In the genomic region with DNA sequence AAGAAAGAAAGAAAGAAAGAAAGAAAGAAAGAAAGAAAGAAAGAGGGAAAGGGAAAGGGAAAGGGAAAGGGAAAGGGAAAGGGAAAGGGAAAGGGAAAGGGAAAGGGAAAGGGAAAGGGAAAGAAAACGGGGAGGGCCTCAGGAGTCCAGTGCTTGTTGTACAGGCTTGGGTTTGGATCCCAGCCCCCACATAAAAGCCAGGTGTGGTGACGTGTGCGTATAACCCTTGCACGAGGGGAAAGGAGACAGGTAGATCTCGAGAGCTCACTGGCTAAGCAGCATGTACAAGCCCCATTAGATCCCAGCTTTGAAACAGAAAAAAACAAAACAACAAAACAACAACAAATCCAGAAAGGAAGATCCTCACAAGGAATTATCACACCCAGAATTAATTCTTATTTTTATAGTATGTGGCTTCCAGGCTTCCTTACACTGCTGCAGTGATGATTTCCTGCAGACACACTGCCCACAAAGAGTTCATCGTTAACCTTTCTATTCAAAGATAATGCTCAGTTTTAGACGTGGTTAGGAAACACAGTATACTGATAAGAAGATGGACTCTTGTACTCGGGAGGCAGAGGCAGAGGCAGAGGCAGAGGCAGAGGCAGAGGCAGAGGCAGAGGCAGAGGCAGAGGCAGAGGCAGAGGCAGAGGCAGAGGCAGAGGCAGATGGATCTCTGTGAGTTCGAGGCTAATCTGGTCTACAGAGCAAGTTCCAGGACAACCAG, we compare ENCODE assay signal across 6 mouse cellular contexts. TPM values are rescaled to one million over a fixed set of nuclear protein-coding genes. Genes with fewer than 3 reads are reported as not detected.
DNase-seq lines count a peak whose midpoint lies in the region; ATAC-seq and TF ChIP-seq lines count a peak whose summit lies in the region.
"Not testable (repeated sequence)": the region's sequence is repeated elsewhere in the genome, so short reads cannot be mapped to it uniquely, and the experiment has no call there.

No protein-coding gene starts in this region.

- not testable (repeated sequence) for H3K36me3 ChIP-seq in intestine, embryonic 15.5 days; liver, embryonic 16.5 days (ENCODE audit: control insufficient read depth, insufficient read depth); small intestine, adult 2 months (ENCODE audit: control insufficient read depth, insufficient read depth, low read length)
- H3K36me3 ChIP-seq in intestine, postnatal 0 days (ENCODE audit: control insufficient read depth, insufficient read depth): peaks cover 11% of the 10 kb centered on the region
- peaks cover 13% of the 10 kb centered on the region for H3K36me3 ChIP-seq in liver, embryonic 11.5 days (ENCODE audit: control insufficient read depth, insufficient read depth, low read length)

- H3K9ac ChIP-seq in intestine, embryonic 15.5 days; intestine, postnatal 0 days (ENCODE audit: low read depth, low read length); liver, embryonic 11.5 days (ENCODE audit: low read depth, low read length); liver, embryonic 16.5 days (ENCODE audit: low read depth, low read length): not testable (repeated sequence)

- H3K27me3 ChIP-seq in intestine, embryonic 15.5 days (replicated peaks); intestine, postnatal 0 days (replicated peaks; ENCODE audit: control insufficient read depth, insufficient read depth, low read length); liver, embryonic 11.5 days (replicated peaks; ENCODE audit: control insufficient read depth, insufficient read depth, low read length); liver, embryonic 16.5 days (ENCODE audit: control insufficient read depth, insufficient read depth, low read depth, low read length); small intestine, adult 2 months (ENCODE audit: control insufficient read depth, insufficient read depth, low read length): not testable (repeated sequence)

- H3K9me3 ChIP-seq in intestine, embryonic 15.5 days; intestine, postnatal 0 days (ENCODE audit: control insufficient read depth); liver, embryonic 11.5 days (ENCODE audit: control insufficient read depth, low read length); liver, embryonic 16.5 days (replicated peaks; ENCODE audit: control insufficient read depth, low read length): not testable (repeated sequence)

- H3K4me1 ChIP-seq in intestine, embryonic 15.5 days (replicated peaks); intestine, postnatal 0 days (replicated peaks; ENCODE audit: control insufficient read depth, insufficient read depth, low read length); liver, embryonic 11.5 days (replicated peaks; ENCODE audit: control insufficient read depth, insufficient read depth, low read length); liver, embryonic 16.5 days (ENCODE audit: control insufficient read depth, low read depth, low read length); small intestine, adult 2 months (ENCODE audit: control insufficient read depth, insufficient read depth, insufficient read length, low read length): not testable (repeated sequence)

- 74% methylated on average over 9 of the region's 9 CpGs for WGBS in intestine, embryonic 15.5 days
- 41% methylated on average over 9 of the region's 9 CpGs for WGBS in intestine, postnatal 0 days
- 62% methylated on average over 9 of the region's 9 CpGs for WGBS in liver, embryonic 11.5 days
- WGBS in liver, embryonic 16.5 days (ENCODE audit: insufficient replicate concordance): 46% methylated on average over 9 of the region's 9 CpGs
- WGBS in small intestine, adult 2 months: 34% methylated on average over 9 of the region's 9 CpGs

- not testable (repeated sequence) for H3K4me2 ChIP-seq in intestine, embryonic 15.5 days (replicated peaks); intestine, postnatal 0 days (replicated peaks; ENCODE audit: low read depth); liver, embryonic 11.5 days; liver, embryonic 16.5 days (ENCODE audit: low read depth, low read length)

- peak; percentile 61 for ATAC-seq in intestine, embryonic 15.5 days
- ATAC-seq in intestine, postnatal 0 days: peak; percentile 63
- ATAC-seq in liver, embryonic 11.5 days (replicated peaks; ENCODE audit: low FRiP score): 0 out of 2 replicates have a peak, but pooled peaks have one; percentile 33
- ATAC-seq in liver, embryonic 16.5 days (ENCODE audit: low read depth): peak; percentile 58; the same call in 1 of the 2 replicates

- TF ChIP-seq POLR2A in small intestine, adult 2 months (IDR thresholded peaks at IDR 0.05; ENCODE audit: low read depth, low read length): not testable (repeated sequence)

- not testable (repeated sequence) for H3K27ac ChIP-seq in intestine, embryonic 15.5 days; intestine, postnatal 0 days (ENCODE audit: low read depth, low read length); liver, embryonic 11.5 days (ENCODE audit: low read depth, low read length); liver, embryonic 16.5 days (ENCODE audit: low read length)
- peak overlapping the region; percentile 63 for H3K27ac ChIP-seq in small intestine, adult 2 months (ENCODE audit: insufficient read depth, low read depth, low read length)

- not testable (repeated sequence) for H3K4me3 ChIP-seq in intestine, embryonic 15.5 days (replicated peaks); intestine, postnatal 0 days (ENCODE audit: low read depth, low read length); liver, embryonic 11.5 days (ENCODE audit: low read depth, low read length); liver, embryonic 16.5 days (ENCODE audit: low read depth, low read length); small intestine, adult 2 months (ENCODE audit: low read depth, low read length)

- not testable (repeated sequence) for TF ChIP-seq CTCF in intestine, postnatal 0 days (IDR thresholded peaks at IDR 0.05; ENCODE audit: low read depth); small intestine, adult 2 months (IDR thresholded peaks at IDR 0.05; ENCODE audit: extremely low read depth, insufficient read length, insufficient replicate concordance, low read depth, low read length)

- peak; percentile 16 for DNase-seq in 416B (ENCODE audit: low read depth)
- DNase-seq in liver, embryonic 11.5 days (ENCODE audit: low spot score): not testable (repeated sequence)

RNA-seq across cellular contexts. Expression of a gene that starts 23.6 kb away (rescaled TPM):
- 15.3 and 17.4 TPM in 2 replicates for polyA plus RNA-seq in intestine, embryonic 15.5 days (2015; fragmentation: Nextera tagmentation; extraction: Ambion mirVana)
- 5.8 and 6.6 TPM in 2 replicates for polyA plus RNA-seq in intestine, postnatal 0 days (2015; fragmentation: Nextera tagmentation; extraction: Ambion mirVana)
- polyA plus RNA-seq in liver, embryonic 11.5 days (2014; fragmentation: Nextera tagmentation; extraction: Ambion mirVana): 12.4 and 12.7 TPM in 2 replicates
- 3.8 and 4.3 TPM in 2 replicates for polyA plus RNA-seq in liver, embryonic 16.5 days (2015; fragmentation: Nextera tagmentation; extraction: Ambion mirVana)
- polyA plus RNA-seq in small intestine, adult 2 months (2012; rRNA removed): 2.9 and 6.7 TPM in 2 replicates

RNA-seq across cellular contexts. Expression of a gene that starts 29.7 kb away (rescaled TPM):
- 45.3 and 51.1 TPM in 2 replicates for polyA plus RNA-seq in intestine, embryonic 15.5 days (2015; fragmentation: Nextera tagmentation; extraction: Ambion mirVana)
- 18.7 and 18.9 TPM in 2 replicates for polyA plus RNA-seq in intestine, postnatal 0 days (2015; fragmentation: Nextera tagmentation; extraction: Ambion mirVana)
- 42.0 and 46.1 TPM in 2 replicates for polyA plus RNA-seq in liver, embryonic 11.5 days (2014; fragmentation: Nextera tagmentation; extraction: Ambion mirVana)
- polyA plus RNA-seq in liver, embryonic 16.5 days (2015; fragmentation: Nextera tagmentation; extraction: Ambion mirVana): 20.2 and 22.0 TPM in 2 replicates
- polyA plus RNA-seq in small intestine, adult 2 months (2012; rRNA removed): 6.5 and 12.4 TPM in 2 replicates

RNA-seq across cellular contexts. Expression of a gene that starts 50.5 kb away (rescaled TPM):
- 23.3 and 31.2 TPM in 2 replicates for polyA plus RNA-seq in intestine, embryonic 15.5 days (2015; fragmentation: Nextera tagmentation; extraction: Ambion mirVana)
- 30.0 and 30.3 TPM in 2 replicates for polyA plus RNA-seq in intestine, postnatal 0 days (2015; fragmentation: Nextera tagmentation; extraction: Ambion mirVana)
- polyA plus RNA-seq in liver, embryonic 11.5 days (2014; fragmentation: Nextera tagmentation; extraction: Ambion mirVana): 3.7 and 5.5 TPM in 2 replicates
- polyA plus RNA-seq in liver, embryonic 16.5 days (2015; fragmentation: Nextera tagmentation; extraction: Ambion mirVana): 1.3 and 1.9 TPM in 2 replicates
- polyA plus RNA-seq in small intestine, adult 2 months (2012; rRNA removed): 0.05 TPM in 1 of 2 replicates, not detected in the other
